In the genomic region with DNA sequence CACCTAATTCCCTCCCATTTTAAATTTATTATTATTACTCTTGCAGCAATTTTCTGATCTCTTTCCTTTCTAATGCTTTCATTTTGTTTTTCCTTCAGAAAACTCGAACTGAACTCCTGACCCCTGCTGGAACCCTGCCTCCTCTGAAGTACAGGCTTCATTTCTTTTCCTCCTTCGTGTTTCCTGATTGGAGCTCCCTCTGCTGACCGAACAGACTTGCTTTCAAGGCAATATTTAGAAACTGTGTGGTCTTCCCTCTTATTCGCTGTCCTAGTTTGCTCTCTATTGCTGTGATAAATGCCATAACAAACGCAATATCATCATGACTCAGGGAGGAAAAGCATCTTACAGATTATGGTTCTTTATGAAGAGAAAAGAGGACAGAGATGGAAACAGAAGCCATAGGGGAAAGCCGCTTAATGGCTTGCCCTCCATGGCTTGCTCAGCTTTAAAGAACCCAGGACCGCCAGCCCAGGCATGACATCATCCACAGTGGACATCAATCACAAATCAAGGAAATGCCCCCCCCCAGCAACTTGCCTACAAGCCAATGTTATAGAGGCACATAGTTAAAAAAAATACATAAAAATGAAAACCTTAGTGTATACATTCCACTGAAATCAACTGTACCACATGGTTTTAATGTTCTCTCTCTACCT, we compare ENCODE assay signal across 10 mouse cellular contexts.
DNase-seq lines count a peak whose midpoint lies in the region; ATAC-seq and TF ChIP-seq lines count a peak whose summit lies in the region.
"Had no signal": no experiment of that assay in that cellular context is flagged by ENCODE, and none has a peak within 500 bp of the region (broad histone marks: within the 10 kb centered on the region; RNA-seq: fewer than 3 reads in every experiment).

No protein-coding gene starts in this region.

- no peaks in the 10 kb centered on the region for H3K9me3 ChIP-seq in MEL (replicated peaks; ENCODE audit: insufficient read depth, low read length)
- H3K9me3 ChIP-seq in kidney, embryonic 16.5 days (ENCODE audit: low read length), result no peaks in the 10 kb centered on the region
- H3K9me3 ChIP-seq in lung, embryonic 14.5 days (ENCODE audit: low read depth, low read length), result no peaks in the 10 kb centered on the region
- H3K9me3 ChIP-seq: embryonic facial prominence, embryonic 15.5 days; lung, embryonic 15.5 days had no signal

- no peak overlapping the region for H3K9ac ChIP-seq in MEL (ENCODE audit: control insufficient read depth, low read depth, low read length, poor library complexity, severe bottlenecking)
- no peak overlapping the region for H3K9ac ChIP-seq in kidney, embryonic 16.5 days (replicated peaks; ENCODE audit: low read length)
- no peak overlapping the region for H3K9ac ChIP-seq in lung, embryonic 14.5 days
- H3K9ac ChIP-seq: embryonic facial prominence, embryonic 15.5 days; lung, embryonic 15.5 days had no signal

- TF ChIP-seq EP300 in MEL (IDR thresholded peaks at IDR 0.05; ENCODE audit: low read depth in 1 of 2, low read length in 2 of 2), result no peak

- intact Hi-C loops in gastrocnemius, postnatal 36 days (cut with DNase I), result loop anchor here (5.0 to 10.0 kb wide), 3 partner anchors 243 to 1526 kb away; no protein-coding TSS in a partner anchor

- 35% methylated on average over 7 of the region's 7 CpGs for WGBS in kidney, embryonic 16.5 days
- WGBS in lung, embryonic 14.5 days, result 29% methylated on average over 7 of the region's 7 CpGs

- H3K4me2 ChIP-seq in kidney, embryonic 16.5 days (replicated peaks; ENCODE audit: low read depth, low read length), result no peak overlapping the region
- H3K4me2 ChIP-seq in lung, embryonic 14.5 days, result no peak overlapping the region
- H3K4me2 ChIP-seq: embryonic facial prominence, embryonic 15.5 days; lung, embryonic 15.5 days had no signal

- peak; percentile 57; the same call in 1 of the 2 replicates for ATAC-seq in kidney, embryonic 16.5 days (ENCODE audit: low FRiP score, low TSS enrichment)
- no peak for ATAC-seq in lung, embryonic 14.5 days (ENCODE audit: insufficient read depth)
- no peak for ATAC-seq in activated CD4-positive, CD25-positive, alpha-beta regulatory T cell, adult 4 months

- H3K36me3 ChIP-seq in MEL (ENCODE audit: control insufficient read depth in 1 of 2, insufficient read depth in 2 of 2, low read length in 2 of 2), result no peaks in the 10 kb centered on the region
- no peaks in the 10 kb centered on the region for H3K36me3 ChIP-seq in kidney, embryonic 16.5 days (ENCODE audit: insufficient read depth, low read length)
- no peaks in the 10 kb centered on the region for H3K36me3 ChIP-seq in lung, embryonic 14.5 days (ENCODE audit: insufficient read depth)
- H3K36me3 ChIP-seq: embryonic facial prominence, embryonic 15.5 days; lung, embryonic 15.5 days had no signal

- peak; percentile 35 for TF ChIP-seq RAD21 in MEL (IDR thresholded peaks at IDR 0.05; ENCODE audit: low read depth, low read length)

- no peaks in the 10 kb centered on the region for H3K79me2 ChIP-seq in MEL (ENCODE audit: control insufficient read depth, insufficient read depth, low read length, poor library complexity)

- DNase-seq in 416B (ENCODE audit: low read depth), result peak; percentile 76
- peak; percentile 28 for DNase-seq in MEL (ENCODE audit: low read depth, low spot score)
- DNase-seq in cerebellum, postnatal 4 days (ENCODE audit: low spot score in 2 of 2), result peak; percentile 32 to 64
- peak; percentile 16 to 55 for DNase-seq in gastrocnemius, postnatal 36 days
- peak; percentile 91 for DNase-seq in lung, embryonic 14.5 days
- peak; percentile 64 for DNase-seq in ovary, postnatal 14 days (ENCODE audit: low spot score)

- no peak for TF ChIP-seq POLR2A in MEL (IDR thresholded peaks at IDR 0.05; ENCODE audit: control insufficient read depth in 1 of 2, insufficient read depth in 1 of 2, low read depth in 1 of 2, low read length in 2 of 2, poor library complexity in 1 of 2)

- no peaks in the 10 kb centered on the region for H3K27me3 ChIP-seq in MEL (ENCODE audit: control insufficient read depth in 1 of 2, insufficient read depth in 2 of 2, low read length in 2 of 2)
- H3K27me3 ChIP-seq in kidney, embryonic 16.5 days (ENCODE audit: insufficient read depth, low read length), result no peaks in the 10 kb centered on the region
- H3K27me3 ChIP-seq in lung, embryonic 14.5 days (ENCODE audit: insufficient read depth, low read length), result no peaks in the 10 kb centered on the region
- H3K27me3 ChIP-seq: embryonic facial prominence, embryonic 15.5 days; lung, embryonic 15.5 days had no signal

- no peak overlapping the region for H3K4me3 ChIP-seq in MEL (ENCODE audit: control insufficient read depth in 1 of 2, insufficient read depth in 1 of 2, low read depth in 2 of 2, low read length in 2 of 2)
- no peak overlapping the region for H3K4me3 ChIP-seq in kidney, embryonic 16.5 days (ENCODE audit: low read length)
- no peak overlapping the region for H3K4me3 ChIP-seq in lung, embryonic 14.5 days (ENCODE audit: low read depth, low read length)
- H3K4me3 ChIP-seq: embryonic facial prominence, embryonic 15.5 days; lung, embryonic 15.5 days had no signal

- peak in 2 of 3 experiments; percentile 14 to 60; a peak in 2 of 6 replicates for TF ChIP-seq CTCF in MEL (IDR thresholded peaks at IDR 0.05 in 2 of 3, conservative IDR thresholded peaks at IDR 0.05 in 1 of 3; ENCODE audit: control insufficient read depth in 1 of 3, insufficient read depth in 1 of 3, low read depth in 2 of 3, low read length in 3 of 3, poor library complexity in 1 of 3, severe bottlenecking in 1 of 3)
- peak; percentile 80 for TF ChIP-seq CTCF in lung, embryonic 14.5 days (IDR thresholded peaks at IDR 0.05; ENCODE audit: low read depth)

- no peaks in the 10 kb centered on the region for H3K4me1 ChIP-seq in MEL (ENCODE audit: control insufficient read depth in 1 of 2, insufficient read depth in 2 of 2, low read length in 2 of 2)
- H3K4me1 ChIP-seq in kidney, embryonic 16.5 days (ENCODE audit: insufficient read depth, low read length), result no peaks in the 10 kb centered on the region
- no peaks in the 10 kb centered on the region for H3K4me1 ChIP-seq in lung, embryonic 14.5 days (ENCODE audit: insufficient read depth)
- H3K4me1 ChIP-seq: embryonic facial prominence, embryonic 15.5 days; lung, embryonic 15.5 days had no signal

- H3K27ac ChIP-seq in MEL (ENCODE audit: control insufficient read depth, low read depth, low read length), result no peak overlapping the region
- no peak overlapping the region for H3K27ac ChIP-seq in kidney, embryonic 16.5 days (ENCODE audit: low read length)
- no peak overlapping the region for H3K27ac ChIP-seq in lung, embryonic 14.5 days (ENCODE audit: low read depth)
- H3K27ac ChIP-seq: embryonic facial prominence, embryonic 15.5 days; lung, embryonic 15.5 days had no signal

TF ChIP-seq in MEL, 35 proteins besides CTCF, POLR2A, EP300 and RAD21:
- TF ChIP-seq USF2 (IDR thresholded peaks at IDR 0.05; ENCODE audit: borderline replicate concordance in 1 of 2, insufficient read depth in 1 of 2, low read depth in 1 of 2, low read length in 2 of 2) (no peak), SMC3 (IDR thresholded peaks at IDR 0.05; ENCODE audit: low read depth, low read length) (peak; percentile 60), POLR2AphosphoS2 (IDR thresholded peaks at IDR 0.05; ENCODE audit: low read length) (no peak), GABPA (IDR thresholded peaks at IDR 0.05; ENCODE audit: low read depth, low read length) (no peak), MXI1 (IDR thresholded peaks at IDR 0.05; ENCODE audit: low read depth, low read length) (no peak), TBP (IDR thresholded peaks at IDR 0.05; ENCODE audit: low read depth, low read length) (no peak), BHLHE40 (IDR thresholded peaks at IDR 0.05; ENCODE audit: borderline replicate concordance, low read depth, low read length) (no peak)

Comparison
In these comparisons a context has a peak if more than half of its experiments do, and no peak if none do; other contexts are left out.
1. DNase-seq: peak in every context shown above with its lines; median percentile 91 in lung, embryonic 14.5 days; 76 in 416B; 64 in ovary, postnatal 14 days; 48 in cerebellum, postnatal 4 days; 36 in gastrocnemius, postnatal 36 days; 28 in MEL.